Mouse (Mus musculus) liver, postnatal 0 days (tissue): ENCODE data around the gene Spsb2. TPM values are rescaled to one million over a fixed set of nuclear protein-coding genes. Genes with fewer than 3 reads are reported as not detected.

Experiments used
- ATAC-seq: fragments of 200-750 bp; cut with Nextera tagmentation; 2 replicates; pipeline ENCODE4 v1.8.0; 2017; ENCODE audit warnings: mild to moderate bottlenecking, moderate library complexity
- DNase-seq: peaks from one replicate; pipeline ENCODE4 v3.0.0-alpha.2; 2016
- H3K27ac ChIP-seq: fragments of 300-500 bp; sonication (generic); 2 replicates; pipeline ENCODE4 v1.5.1; 2014; ENCODE audit warnings: antibody characterized with exemption, moderate library complexity, mild to moderate bottlenecking, low read depth
- H3K27me3 ChIP-seq: fragments of 300-500 bp; sonication (generic); 2 replicates; pipeline ENCODE4 v1.6.1; 2014; ENCODE audit warnings: low read length, control low read depth, mixed read lengths; ENCODE audit not compliant: insufficient read depth
- H3K36me3 ChIP-seq: fragments of 300-500 bp; sonication (generic); replicated peaks from 2 replicates; pipeline ENCODE4 v1.6.1; 2014; ENCODE audit warnings: mild to moderate bottlenecking, control low read depth, low read length, moderate library complexity, mixed read lengths; ENCODE audit not compliant: insufficient read depth
- H3K4me1 ChIP-seq: fragments of 300-500 bp; sonication (generic); 2 replicates; pipeline ENCODE4 v1.6.1; 2014; ENCODE audit warnings: antibody characterized with exemption, mild to moderate bottlenecking, control low read depth; ENCODE audit not compliant: insufficient read depth
- H3K4me2 ChIP-seq: fragments of 300-500 bp; sonication (generic); 2 replicates; pipeline ENCODE4 v1.6.1; 2014; ENCODE audit warnings: low read depth, mild to moderate bottlenecking, low read length, moderate library complexity, mixed read lengths
- H3K4me3 ChIP-seq: fragments of 300-500 bp; sonication (generic); 2 replicates; pipeline ENCODE4 v1.5.1; 2014; ENCODE audit warnings: low read depth, low read length
- H3K9ac ChIP-seq: fragments of 300-500 bp; sonication (generic); replicated peaks from 2 replicates; pipeline ENCODE4 v1.6.1; 2014; ENCODE audit warnings: mild to moderate bottlenecking, moderate library complexity
- H3K9me3 ChIP-seq: fragments of 300-500 bp; sonication (generic); 2 replicates; pipeline ENCODE4 v1.6.1; 2016; ENCODE audit warnings: mild to moderate bottlenecking, control low read depth, low read length, mixed read lengths
- CTCF ChIP-seq: sonication (generic); IDR thresholded peaks from 2 replicates; pipeline ENCODE4 v1.5.1; 2016; ENCODE audit warnings: antibody characterized with exemption, low read depth
- EP300 ChIP-seq: IDR thresholded peaks from 2 replicates; pipeline ENCODE4 v1.6.1; 2016; ENCODE audit warnings: antibody characterized with exemption, low read depth, mild to moderate bottlenecking
- WGBS: fragments of 180-500 bp; shearing (Covaris S2); extraction: QIAGEN DNeasy Blood & Tissue Kit; methylation state at CpG from one replicate; pipeline ENCODE4 v1.1.7; 2014; ENCODE audit not compliant: insufficient replicate concordance; 5-methylcytosine and 5-hydroxymethylcytosine counted together
- polyA plus RNA-seq: library from polyadenylated mRNA; unstranded; fragments of >200 nt; fragmentation: Nextera tagmentation; extraction: Ambion mirVana; gene quantifications from 2 replicates; pipeline ENCODE4 v1.2.1, GENCODE M21; 2015

The Spsb2 gene
- polyA plus RNA-seq, 1 experiment from 2014 or later: 11.4 TPM

- no peak overlapping the region for H3K4me2 ChIP-seq
- H3K4me3 ChIP-seq: no peak overlapping the region
- TF ChIP-seq EP300: no peak
- TF ChIP-seq CTCF: no peak
- H3K36me3 ChIP-seq: no peaks in the 10 kb centered on the region
- H3K27ac ChIP-seq: no peak overlapping the region
- H3K9ac ChIP-seq: no peak overlapping the region
- no peaks in the 10 kb centered on the region for H3K9me3 ChIP-seq
- H3K4me1 ChIP-seq: peaks cover 12% of the 10 kb centered on the region
- 75% methylated on average over 7 of the region's 7 CpGs for WGBS
- no peak for ATAC-seq
- no peak for DNase-seq
- 0 out of 2 replicates have a peak, but pooled peaks cover 5% of the 10 kb centered on the region for H3K27me3 ChIP-seq
Measured at GRCm38 (mm10) chr6:124780917-124781316, 27.5 kb upstream of the Spsb2 start.

GRCm38 (mm10) chr6:124782436-124782835 is 26.0 kb upstream of the Spsb2 start:
- Histone ChIP-seq H3K4me1 (peaks cover 18% of the 10 kb centered on the region), H3K4me2 (peak overlapping the region; percentile 60), H3K9ac (no peak overlapping the region), H3K9me3 (no peaks in the 10 kb centered on the region), H3K27ac (no peak overlapping the region), H3K36me3 (no peaks in the 10 kb centered on the region), H3K4me3 (peak overlapping the region; percentile 6), H3K27me3 (0 out of 2 replicates have a peak, but pooled peaks cover 5% of the 10 kb centered on the region)
- DNase-seq: no peak
- TF ChIP-seq EP300 (no peak), CTCF (no peak)
- no peak for ATAC-seq
- 18% methylated on average over 6 of the region's 6 CpGs for WGBS

DNA sequence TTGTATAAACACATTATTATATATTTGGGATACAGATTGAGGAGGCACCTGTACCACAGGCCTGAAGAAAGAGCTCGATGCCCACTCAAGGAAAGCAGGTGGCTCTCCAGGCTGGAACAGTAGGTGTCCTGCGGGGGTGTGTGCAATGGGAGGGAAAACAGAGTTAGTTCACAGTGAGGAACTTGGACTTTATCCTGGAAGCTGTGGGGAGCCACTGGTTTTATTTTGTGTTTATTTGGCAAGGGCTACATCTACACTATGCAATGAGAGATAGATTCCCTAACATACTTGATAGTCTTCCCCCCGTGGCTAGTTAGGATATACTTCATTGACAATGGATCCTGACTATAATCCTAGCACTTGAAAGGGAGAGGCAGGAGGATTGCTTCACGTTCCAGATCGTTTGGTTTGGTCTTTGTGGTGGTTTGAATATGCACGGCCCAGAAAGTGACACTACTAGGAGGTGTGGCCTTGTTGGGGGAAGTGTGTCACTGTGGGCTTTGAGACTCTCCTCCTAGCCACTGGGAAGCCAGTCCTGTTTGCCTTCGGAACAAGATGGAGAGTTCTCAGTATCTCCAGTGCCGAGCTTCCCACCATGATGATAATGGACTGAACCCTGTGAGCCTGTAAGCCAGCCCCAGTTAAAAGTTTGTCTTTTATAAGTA is 21.6 kb upstream of the Spsb2 start:
- DNase-seq (no peak), ATAC-seq (peak; percentile 86)
- Histone ChIP-seq H3K27ac (peak overlapping the region; percentile 31), H3K4me1 (peaks cover 8% of the 10 kb centered on the region), H3K27me3 (no peaks in the 10 kb centered on the region), H3K9me3 (no peaks in the 10 kb centered on the region), H3K36me3 (no peaks in the 10 kb centered on the region), H3K4me2 (peak overlapping the region; percentile 27; the same call in 1 of the 2 replicates), H3K9ac (no peak overlapping the region), H3K4me3 (no peak overlapping the region)
- 34% methylated on average over 8 of the region's 8 CpGs for WGBS
- TF ChIP-seq CTCF (no peak), EP300 (no peak)

GRCm38 (mm10) chr6:124787722-124788121 is 20.7 kb upstream of the Spsb2 start:
- DNase-seq (no peak), ATAC-seq (no peak)
- no peak for TF ChIP-seq EP300
- no peak for TF ChIP-seq CTCF
- H3K36me3 ChIP-seq: no peaks in the 10 kb centered on the region
- H3K9ac ChIP-seq: no peak overlapping the region
- no peaks in the 10 kb centered on the region for H3K27me3 ChIP-seq
- 71% methylated on average over 10 of the region's 10 CpGs for WGBS
- H3K4me2 ChIP-seq: no peak overlapping the region
- no peak overlapping the region for H3K4me3 ChIP-seq
- no peaks in the 10 kb centered on the region for H3K9me3 ChIP-seq
- peaks cover 6% of the 10 kb centered on the region for H3K4me1 ChIP-seq
- H3K27ac ChIP-seq: no peak overlapping the region

DNA sequence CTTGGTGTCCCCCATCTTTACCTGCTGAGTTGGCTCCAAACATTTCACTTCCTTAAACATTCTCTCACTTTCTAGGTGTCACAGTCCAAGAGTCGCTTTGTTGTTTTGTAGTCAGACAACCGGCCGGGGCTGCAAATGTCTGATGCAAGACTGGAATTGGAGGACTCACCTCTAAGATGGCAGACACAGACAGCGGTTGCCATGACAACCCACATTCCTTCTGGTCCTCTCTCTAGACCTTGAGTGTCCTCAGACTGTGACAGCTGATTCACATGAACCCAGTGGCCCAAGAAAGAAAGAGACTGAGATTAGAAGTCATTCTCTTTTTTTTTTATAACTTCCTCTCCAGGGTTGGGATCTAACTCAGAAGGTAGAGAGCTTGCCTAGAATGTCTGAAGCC is 18.9 kb upstream of the Spsb2 start:
- no peak overlapping the region for H3K9ac ChIP-seq
- no peak overlapping the region for H3K4me3 ChIP-seq
- no peaks in the 10 kb centered on the region for H3K36me3 ChIP-seq
- WGBS: 78% methylated on average over 4 of the region's 4 CpGs
- DNase-seq (no peak), ATAC-seq (no peak)
- TF ChIP-seq EP300 (no peak), CTCF (no peak)
- H3K4me1 ChIP-seq: peaks cover 5% of the 10 kb centered on the region; the same call in 1 of the 2 replicates
- H3K27ac ChIP-seq: no peak overlapping the region
- H3K4me2 ChIP-seq: no peak overlapping the region
- no peaks in the 10 kb centered on the region for H3K9me3 ChIP-seq
- no peaks in the 10 kb centered on the region for H3K27me3 ChIP-seq

DNA sequence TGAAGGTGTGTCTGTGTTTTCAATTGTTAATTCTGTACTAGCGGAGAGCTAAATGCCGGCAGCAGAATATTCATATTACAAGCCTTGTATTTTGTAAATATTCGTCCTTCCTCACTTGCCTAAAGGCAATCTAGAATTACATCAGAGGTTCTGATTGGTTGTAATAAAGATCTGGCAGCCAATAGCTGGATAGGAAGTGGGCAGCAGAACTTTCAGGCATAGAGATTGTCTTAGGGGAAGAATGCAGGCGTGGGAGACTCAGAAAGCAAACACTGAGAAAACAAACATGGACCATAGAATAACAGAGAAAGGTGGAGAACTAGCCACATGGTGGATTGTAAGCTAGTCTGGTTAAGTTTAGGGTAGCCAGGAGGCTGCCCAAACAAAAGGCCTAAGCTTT is 18.3 kb upstream of the Spsb2 start:
- WGBS: 51% methylated on average over 4 of the region's 4 CpGs
- DNase-seq (no peak), ATAC-seq (no peak)
- no peaks in the 10 kb centered on the region for H3K9me3 ChIP-seq
- no peaks in the 10 kb centered on the region for H3K27me3 ChIP-seq
- no peaks in the 10 kb centered on the region for H3K36me3 ChIP-seq
- no peak overlapping the region for H3K4me2 ChIP-seq
- no peak overlapping the region for H3K27ac ChIP-seq
- TF ChIP-seq CTCF (no peak), EP300 (no peak)
- H3K4me1 ChIP-seq: peaks cover 5% of the 10 kb centered on the region; the same call in 1 of the 2 replicates
- no peak overlapping the region for H3K9ac ChIP-seq
- H3K4me3 ChIP-seq: no peak overlapping the region
